Mouse (Mus musculus): Measurements from ENCODE around the gene Tshz3. TPM values are rescaled to one million over a fixed set of nuclear protein-coding genes. Genes with fewer than 3 reads are reported as not detected.

Gene Tshz3
- polyA plus RNA-seq, 1 experiment from 2014 or later: 4.5 TPM

DNA sequence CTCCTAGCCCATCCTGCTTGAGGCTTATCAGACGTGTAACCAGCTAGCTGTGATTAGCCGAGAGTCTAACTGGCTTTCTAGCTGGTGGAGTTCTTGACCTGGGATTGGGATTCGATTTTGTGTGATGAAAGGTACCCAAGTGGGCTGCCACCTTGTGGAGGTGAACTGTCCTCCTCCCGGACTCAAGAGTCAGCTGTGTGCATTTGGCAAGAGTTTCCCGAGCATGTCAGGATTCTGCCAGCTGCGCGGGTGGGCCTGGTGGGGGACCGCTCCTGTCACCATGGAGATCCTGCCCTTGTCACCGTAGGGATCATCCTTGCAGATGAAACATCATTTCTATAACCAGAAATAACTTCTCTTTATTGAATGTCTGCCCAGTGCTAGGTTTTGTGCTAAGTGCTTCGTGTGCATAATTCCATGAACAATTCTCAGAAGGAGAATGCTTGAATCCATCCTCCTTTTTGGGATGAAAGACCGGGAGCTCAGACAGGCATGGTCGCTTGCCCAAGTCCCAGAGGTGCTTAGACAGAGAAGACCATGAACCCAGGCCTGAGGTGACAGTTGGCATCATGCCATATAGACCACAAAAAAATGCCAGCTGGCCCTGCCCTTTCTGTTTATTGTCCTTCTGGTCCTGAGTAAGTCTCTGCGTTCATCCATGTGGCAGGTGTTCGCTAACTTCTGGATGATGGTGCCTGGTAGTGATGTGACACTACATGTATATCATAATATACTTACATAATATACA lies 38.6 kb downstream of the Tshz3 start:
- peaks cover 9% of the 10 kb centered on the region for H3K4me1 ChIP-seq
- no peak overlapping the region for H3K27ac ChIP-seq
- no peaks in the 10 kb centered on the region for H3K36me3 ChIP-seq (replicated peaks)
- H3K27me3 ChIP-seq (ENCODE audit: poor library complexity, severe bottlenecking): no peaks in the 10 kb centered on the region
- no peaks in the 10 kb centered on the region for H3K9me3 ChIP-seq
- no peak for DNase-seq (ENCODE audit: extremely low spot score, low spot score)
- H3K4me3 ChIP-seq: no peak overlapping the region
- 90% methylated on average over 14 of the region's 14 CpGs for WGBS

GRCm38 (mm10) chr7:36751480-36751879 lies 53.6 kb downstream of the Tshz3 start:
- Histone ChIP-seq H3K36me3 (replicated peaks) (peaks cover 2% of the 10 kb centered on the region; the same call in 1 of the 2 replicates), H3K4me1 (peaks cover 9% of the 10 kb centered on the region), H3K4me3 (no peak overlapping the region), H3K9me3 (no peaks in the 10 kb centered on the region), H3K27ac (no peak overlapping the region), H3K27me3 (ENCODE audit: poor library complexity, severe bottlenecking) (no peaks in the 10 kb centered on the region)
- WGBS: 82% methylated on average over 2 of the region's 2 CpGs
- DNase-seq (ENCODE audit: extremely low spot score, low spot score): no peak

DNA sequence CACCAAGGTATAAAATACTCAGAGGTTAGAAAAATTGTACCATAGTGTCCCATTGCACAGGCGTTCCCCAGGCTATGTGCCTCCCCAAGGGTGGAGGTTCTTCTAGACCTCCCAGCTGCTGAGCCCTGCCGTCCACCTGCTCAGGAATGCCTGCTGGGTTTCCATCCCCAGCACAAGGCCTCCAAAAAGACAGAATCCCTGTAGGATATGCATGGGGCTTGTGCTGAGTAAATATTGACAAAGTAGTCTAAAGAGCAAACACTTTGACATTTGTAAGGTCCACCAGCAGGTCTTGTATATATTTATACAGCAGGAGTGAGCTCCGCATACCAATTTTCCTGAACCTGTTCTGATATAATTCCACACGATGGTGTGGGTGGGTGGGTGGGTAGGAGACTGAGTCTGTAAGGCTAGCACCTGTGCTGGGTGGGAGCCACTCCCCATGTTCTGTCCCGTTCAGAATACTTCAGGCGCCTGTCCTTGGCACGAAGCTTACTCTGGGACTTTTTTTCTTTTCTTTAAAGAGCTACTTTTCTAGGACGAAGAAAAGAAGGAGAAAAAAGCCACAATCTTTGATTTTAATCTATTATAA lies 69.7 kb downstream of the Tshz3 start:
- Histone ChIP-seq H3K4me1 (peaks cover 13% of the 10 kb centered on the region; the same call in 1 of the 2 replicates), H3K27me3 (ENCODE audit: poor library complexity, severe bottlenecking) (no peaks in the 10 kb centered on the region), H3K27ac (no peak overlapping the region), H3K9me3 (peaks cover 19% of the 10 kb centered on the region; the same call in 1 of the 2 replicates), H3K4me3 (no peak overlapping the region), H3K36me3 (replicated peaks) (peaks cover 30% of the 10 kb centered on the region)
- 85% methylated on average over 8 of the region's 8 CpGs for WGBS
- no peak for DNase-seq (ENCODE audit: extremely low spot score, low spot score)

- Histone ChIP-seq H3K4me3 (no peak overlapping the region), H3K27me3 (ENCODE audit: poor library complexity, severe bottlenecking) (no peaks in the 10 kb centered on the region), H3K9me3 (peaks cover 19% of the 10 kb centered on the region; the same call in 1 of the 2 replicates), H3K36me3 (replicated peaks) (peaks cover 30% of the 10 kb centered on the region), H3K27ac (no peak overlapping the region), H3K4me1 (peaks cover 28% of the 10 kb centered on the region)
- WGBS: 76% methylated on average over 7 of the region's 7 CpGs
- DNase-seq (ENCODE audit: extremely low spot score, low spot score): no peak
Measured at GRCm38 (mm10) chr7:36773086-36773485, 75.2 kb downstream of the Tshz3 start.

DNA sequence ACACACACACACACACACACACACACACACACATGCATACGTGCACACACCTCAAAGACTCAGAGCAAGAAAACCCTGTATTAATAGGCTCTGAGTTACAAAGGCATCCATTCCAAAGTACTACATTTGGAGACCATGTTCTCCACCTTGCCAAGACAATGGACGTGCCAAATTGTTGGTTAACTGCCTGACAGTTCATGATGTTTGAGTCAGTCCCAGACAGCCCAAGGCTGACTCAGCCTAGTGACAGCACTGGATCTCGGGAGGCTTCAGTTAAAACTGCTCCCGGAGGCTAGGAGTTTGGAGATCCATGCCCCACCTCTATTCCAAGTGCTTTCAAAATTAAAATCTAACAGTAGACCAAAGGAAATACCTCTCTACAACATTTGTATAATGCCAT lies 79.0 kb downstream of the Tshz3 start:
- 93% methylated on average over 4 of the region's 4 CpGs for WGBS
- no peak overlapping the region for H3K27ac ChIP-seq
- no peaks in the 10 kb centered on the region for H3K9me3 ChIP-seq
- H3K36me3 ChIP-seq (replicated peaks): no peaks in the 10 kb centered on the region
- DNase-seq (ENCODE audit: extremely low spot score, low spot score): no peak
- H3K27me3 ChIP-seq (ENCODE audit: poor library complexity, severe bottlenecking): no peaks in the 10 kb centered on the region
- no peak overlapping the region for H3K4me3 ChIP-seq
- peaks cover 19% of the 10 kb centered on the region for H3K4me1 ChIP-seq

- no peak overlapping the region for H3K27ac ChIP-seq
- no peak for DNase-seq (ENCODE audit: extremely low spot score, low spot score)
- no peaks in the 10 kb centered on the region for H3K9me3 ChIP-seq
- H3K4me1 ChIP-seq: peaks cover 7% of the 10 kb centered on the region
- H3K36me3 ChIP-seq (replicated peaks): no peaks in the 10 kb centered on the region
- no peak overlapping the region for H3K4me3 ChIP-seq
- no peaks in the 10 kb centered on the region for H3K27me3 ChIP-seq (ENCODE audit: poor library complexity, severe bottlenecking)
- 92% methylated on average over 11 of the region's 11 CpGs for WGBS
Measured at GRCm38 (mm10) chr7:36778456-36778855, 80.5 kb downstream of the Tshz3 start.

- no peaks in the 10 kb centered on the region for H3K9me3 ChIP-seq
- WGBS: 45% methylated on average over 4 of the region's 4 CpGs
- H3K36me3 ChIP-seq (replicated peaks): no peaks in the 10 kb centered on the region
- H3K4me1 ChIP-seq: peaks cover 11% of the 10 kb centered on the region
- DNase-seq (ENCODE audit: extremely low spot score, low spot score): no peak
- H3K27ac ChIP-seq: no peak overlapping the region
- no peaks in the 10 kb centered on the region for H3K27me3 ChIP-seq (ENCODE audit: poor library complexity, severe bottlenecking)
- H3K4me3 ChIP-seq: no peak overlapping the region
Measured at GRCm38 (mm10) chr7:36784243-36784773, 86.4 kb downstream of the Tshz3 start.

DNA sequence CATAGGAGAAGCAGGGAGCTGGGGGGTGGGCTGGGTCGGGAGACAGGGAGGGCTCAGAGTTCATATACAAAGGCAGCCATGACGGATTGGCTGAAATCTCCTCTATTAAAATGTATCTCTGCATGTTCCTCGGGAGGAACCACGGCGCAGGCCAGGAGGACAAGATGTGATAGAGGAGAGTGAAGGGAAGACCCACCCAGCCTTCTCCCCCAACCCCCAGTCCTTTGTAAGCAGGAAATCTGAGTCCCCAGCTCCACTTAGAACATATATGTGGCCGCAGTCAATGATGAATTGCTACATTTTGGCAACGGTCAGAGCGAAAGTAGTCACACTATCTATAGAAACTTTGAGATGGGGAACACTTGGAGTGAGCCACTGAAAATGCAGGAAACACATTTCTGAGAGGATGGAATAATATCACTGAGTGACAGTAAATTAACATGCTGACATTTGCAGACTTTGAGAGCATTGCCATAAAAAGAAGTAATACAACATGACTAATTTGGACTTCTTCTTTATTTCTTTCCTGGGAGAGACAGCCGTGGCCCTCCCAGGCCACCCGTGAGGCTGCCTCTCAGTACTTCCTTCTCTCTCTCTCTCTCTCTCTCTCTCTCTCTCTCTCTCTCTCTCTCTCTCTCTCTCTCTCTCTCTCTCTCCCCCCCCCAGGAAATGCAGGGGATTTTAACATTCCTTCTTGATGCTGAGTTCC lies 88.9 kb downstream of the Tshz3 start:
- WGBS: 87% methylated on average over 10 of the region's 10 CpGs
- Histone ChIP-seq H3K4me1 (peaks cover 18% of the 10 kb centered on the region), H3K9me3 (no peaks in the 10 kb centered on the region), H3K36me3 (replicated peaks) (no peaks in the 10 kb centered on the region), H3K27me3 (ENCODE audit: poor library complexity, severe bottlenecking) (no peaks in the 10 kb centered on the region), H3K27ac (no peak overlapping the region), H3K4me3 (no peak overlapping the region)
- DNase-seq (ENCODE audit: extremely low spot score, low spot score): no peak

GRCm38 (mm10) chr7:36796392-36797187 lies 98.7 kb downstream of the Tshz3 start:
- Histone ChIP-seq H3K27ac (no peak overlapping the region), H3K4me3 (no peak overlapping the region), H3K36me3 (replicated peaks) (no peaks in the 10 kb centered on the region), H3K27me3 (ENCODE audit: poor library complexity, severe bottlenecking) (no peaks in the 10 kb centered on the region), H3K4me1 (peaks cover 7% of the 10 kb centered on the region), H3K9me3 (no peaks in the 10 kb centered on the region)
- 84% methylated on average over 15 of the region's 15 CpGs for WGBS
- no peak for DNase-seq (ENCODE audit: extremely low spot score, low spot score)

Data from forebrain, embryonic 10.5 days (tissue).